Mouse (Mus musculus) thymus, postnatal 25 days (tissue): ENCODE measurements around the gene Jun.
A peak's percentile ranks its signal among the peaks of the same experiment; 100 is the strongest.

Experiments
- DNase-seq: peaks from one replicate; pipeline ENCODE4 v3.0.0; 2022

Jun gene

DNA sequence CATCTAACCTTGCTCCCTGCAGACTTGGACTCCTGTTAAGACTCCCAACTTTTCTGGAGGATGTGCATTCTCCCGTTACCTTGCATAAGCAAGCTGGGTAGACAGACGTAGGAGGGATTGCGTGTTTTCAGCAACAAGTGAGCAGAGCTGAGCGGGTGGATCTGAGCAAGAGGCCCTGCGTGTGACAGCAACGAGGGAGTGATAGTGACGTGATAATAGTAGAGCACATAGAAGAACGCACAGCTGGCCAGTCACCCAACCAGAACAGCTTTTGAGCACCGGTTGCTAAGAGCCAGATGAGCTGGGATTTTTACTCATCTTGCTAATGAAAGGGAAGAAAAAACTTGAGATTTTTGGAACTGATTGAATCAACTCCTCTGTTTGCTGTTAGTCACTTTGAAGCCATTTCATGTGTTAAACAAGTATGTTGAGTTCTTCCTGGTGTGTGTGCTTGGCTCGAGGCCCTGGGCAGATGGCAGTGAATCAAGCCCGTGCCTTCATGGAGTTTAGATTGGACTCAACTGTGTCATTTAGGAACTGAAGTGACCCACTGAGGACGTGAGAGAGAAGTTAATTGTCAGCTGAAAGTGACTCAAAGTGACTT is 28.6 kb downstream of the Jun start:
- no peak for DNase-seq

GRCm38 (mm10) chr4:95021649-95022637 is 30.1 kb downstream of the Jun start:
- no peak for DNase-seq

DNA sequence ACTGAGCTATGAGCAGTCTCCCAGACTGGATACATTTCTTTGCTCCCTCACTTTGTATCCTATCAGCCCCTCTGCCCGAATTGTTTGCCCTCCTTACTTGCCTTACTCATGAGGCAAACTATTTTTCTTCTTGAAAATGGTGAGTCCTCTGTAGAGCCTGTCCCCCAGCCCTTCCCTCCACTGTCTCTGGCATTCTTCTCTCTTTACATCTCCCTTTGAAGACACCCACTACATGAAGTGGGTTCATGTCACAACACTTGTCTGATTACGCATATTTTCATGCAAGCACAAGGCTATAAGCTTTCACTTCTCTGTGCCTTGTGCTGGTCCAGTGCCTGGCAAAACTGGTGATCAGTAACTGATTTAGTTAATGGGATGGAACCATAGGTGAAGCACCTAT is 31.8 kb downstream of the Jun start:
- no peak for DNase-seq

- DNase-seq = no peak
Measured at GRCm38 (mm10) chr4:95018221-95018620, 33.8 kb downstream of the Jun start.

DNA sequence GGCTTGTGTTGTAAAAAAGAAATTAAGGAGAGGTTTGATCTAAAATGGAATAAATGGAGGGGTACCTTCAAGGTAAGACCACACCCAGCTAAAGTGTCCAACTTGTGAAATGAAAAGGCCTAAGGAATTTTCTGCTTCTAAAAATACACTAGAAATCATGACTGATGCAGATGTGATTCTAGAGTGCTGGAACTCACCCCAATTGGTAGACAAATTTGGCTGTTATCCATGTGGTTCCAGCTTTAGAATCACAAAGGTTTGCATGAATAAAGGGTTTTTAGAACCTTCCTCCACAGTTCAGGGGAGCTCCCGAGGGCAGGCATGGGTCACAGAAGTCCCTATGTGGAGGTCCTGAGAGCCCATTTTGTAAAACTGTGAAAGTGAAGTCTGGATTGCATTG is 39.3 kb downstream of the Jun start:
- no peak for DNase-seq

GRCm38 (mm10) chr4:95012256-95012655 is 39.8 kb downstream of the Jun start:
- no peak for DNase-seq

- DNase-seq = peak; percentile 69
Measured at GRCm38 (mm10) chr4:95008175-95009057, 43.6 kb downstream of the Jun start.

DNA sequence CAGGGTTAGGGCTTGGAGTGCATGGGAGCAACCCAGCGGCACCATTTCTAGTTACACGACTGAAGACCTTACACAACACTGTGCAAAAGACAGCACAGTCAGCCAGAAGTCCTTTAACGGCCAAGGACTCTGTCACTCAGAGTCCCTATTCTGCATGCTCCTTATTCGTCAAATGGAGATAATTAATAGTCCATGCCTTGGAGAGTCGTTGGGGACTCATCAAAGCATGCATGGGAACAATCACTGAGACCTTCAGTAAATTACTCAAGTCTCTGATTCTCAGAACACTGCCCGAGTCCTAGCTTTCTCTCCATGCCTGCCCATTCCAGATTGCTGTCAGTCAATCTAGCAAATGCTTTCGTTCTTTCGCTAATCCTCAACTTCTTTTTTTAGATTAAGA is 44.3 kb downstream of the Jun start:
- no peak for DNase-seq

GRCm38 (mm10) chr4:95005251-95005830 is 46.7 kb downstream of the Jun start:
- no peak for DNase-seq

- no peak for DNase-seq
Measured at GRCm38 (mm10) chr4:95001043-95001775, 50.8 kb downstream of the Jun start.

DNA sequence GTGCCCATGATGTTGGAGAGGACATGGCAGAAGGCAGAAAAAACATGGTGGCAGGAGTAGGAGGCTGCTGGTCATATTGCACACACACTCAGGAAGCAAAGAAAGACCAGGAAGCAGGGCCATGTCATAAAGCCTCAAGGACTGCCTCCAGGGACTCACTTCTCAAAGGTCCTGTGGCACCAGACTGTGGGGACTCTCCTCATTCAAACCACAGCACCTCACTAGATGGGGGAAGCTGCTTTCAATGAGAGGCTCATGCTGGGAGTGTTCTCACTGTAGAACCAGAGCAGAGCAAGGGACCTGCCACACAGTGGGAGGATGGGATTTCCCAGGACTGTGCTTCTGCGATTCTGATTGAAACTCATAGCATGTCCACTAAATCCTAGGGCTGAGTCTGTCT is 51.9 kb downstream of the Jun start:
- no peak for DNase-seq

DNA sequence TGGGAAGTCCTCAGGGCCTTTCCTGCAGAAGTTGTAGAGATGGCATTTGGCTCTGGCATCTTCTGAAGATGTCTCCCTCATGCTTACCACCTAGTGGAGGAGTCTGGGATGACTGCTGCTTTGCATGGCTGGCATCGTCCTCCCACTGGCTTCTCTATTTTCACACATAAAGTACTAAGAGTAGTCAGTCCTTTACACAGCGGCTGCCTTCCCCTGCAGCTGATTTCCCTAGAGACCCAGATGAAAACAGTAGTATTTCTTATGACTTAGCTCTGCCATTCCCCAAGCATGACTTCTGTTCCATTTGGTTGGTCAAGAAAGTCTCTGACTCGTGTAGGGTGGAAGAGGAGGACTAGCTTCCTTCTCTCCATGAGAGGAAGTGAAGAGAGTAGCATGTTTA is 52.8 kb downstream of the Jun start:
- DNase-seq = peak; percentile 8
